Mouse (Mus musculus): ENCODE data around the gene Rorb.

Gene Rorb

DNA sequence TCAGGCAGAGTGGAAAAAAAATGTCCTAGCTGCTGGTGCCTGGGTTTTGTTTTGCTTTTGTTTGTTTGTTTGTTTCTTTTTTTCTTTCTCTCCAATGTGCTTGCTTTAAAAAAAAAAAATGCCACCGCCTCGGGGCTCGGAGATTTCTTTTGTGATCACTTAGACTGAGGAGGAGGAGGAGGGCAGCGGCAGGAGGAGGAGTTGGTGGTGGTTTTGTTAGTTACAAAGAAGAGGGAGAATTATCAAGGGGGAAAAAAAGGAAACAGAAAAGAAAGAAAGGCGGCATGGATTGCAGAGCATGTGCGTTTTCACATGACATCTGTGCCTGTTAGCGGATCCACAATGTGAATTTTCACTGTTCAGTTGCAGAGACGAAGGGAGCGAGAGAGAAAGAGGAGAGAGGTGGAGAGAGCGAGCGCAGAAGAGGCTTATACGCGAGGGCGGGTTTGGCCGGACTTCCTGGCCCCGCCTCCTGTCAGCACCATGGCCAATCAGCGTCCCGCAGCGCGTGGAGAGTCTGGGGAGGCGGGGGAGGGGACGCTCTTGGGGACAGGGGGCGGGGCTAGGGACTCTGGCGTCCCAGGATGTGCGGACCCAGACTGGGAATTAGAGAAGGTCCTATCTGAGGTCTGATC lies at the start of gene Rorb:
Gene Rorb (minus strand): TSS at position 404 of the 635 bp plus-strand sequence.
- DNase-seq (ENCODE audit: low spot score in 2 of 2): peak; percentile 73 to 83

DNA sequence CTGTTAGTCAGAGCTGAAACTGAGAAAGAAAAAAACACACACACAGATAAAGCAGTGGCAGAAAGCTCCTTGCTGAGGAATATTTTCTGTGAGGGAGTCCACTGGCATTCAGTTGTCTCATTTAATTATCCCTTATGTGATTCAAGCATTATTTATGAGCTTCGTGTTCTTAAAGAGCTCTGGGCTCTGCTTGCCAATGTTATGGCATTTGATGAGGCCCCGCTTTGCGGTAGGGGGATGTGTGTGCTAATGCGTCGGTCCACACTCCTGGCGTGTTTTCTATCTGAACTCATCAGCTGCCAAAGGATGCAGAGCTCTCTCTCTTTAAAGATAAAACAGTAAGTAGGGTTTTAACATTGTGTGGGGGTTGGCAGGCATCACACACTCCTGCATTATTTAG lies 37.9 kb upstream of the Rorb start:
- DNase-seq (ENCODE audit: low spot score in 2 of 2): no peak

DNA sequence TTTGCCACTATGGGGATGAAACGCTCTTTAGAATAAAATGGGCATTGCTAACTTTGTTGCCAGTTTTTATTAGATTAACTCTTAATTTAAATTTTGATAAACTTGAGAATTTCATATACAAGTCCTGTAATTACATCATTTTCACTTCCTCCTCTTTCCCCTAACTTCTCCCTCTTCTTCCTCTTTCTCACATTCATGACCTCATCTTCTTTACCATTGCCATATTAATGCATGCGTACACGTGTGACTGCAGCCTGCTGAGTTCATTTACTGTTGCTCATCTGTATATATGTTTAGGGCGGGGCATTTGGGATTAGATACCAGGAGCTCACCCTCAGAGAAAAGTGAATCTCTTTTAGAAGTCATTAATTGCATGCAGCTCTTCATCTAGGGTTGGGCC lies 33.5 kb upstream of the Rorb start:
- no peak for DNase-seq (ENCODE audit: low spot score in 2 of 2)

DNA sequence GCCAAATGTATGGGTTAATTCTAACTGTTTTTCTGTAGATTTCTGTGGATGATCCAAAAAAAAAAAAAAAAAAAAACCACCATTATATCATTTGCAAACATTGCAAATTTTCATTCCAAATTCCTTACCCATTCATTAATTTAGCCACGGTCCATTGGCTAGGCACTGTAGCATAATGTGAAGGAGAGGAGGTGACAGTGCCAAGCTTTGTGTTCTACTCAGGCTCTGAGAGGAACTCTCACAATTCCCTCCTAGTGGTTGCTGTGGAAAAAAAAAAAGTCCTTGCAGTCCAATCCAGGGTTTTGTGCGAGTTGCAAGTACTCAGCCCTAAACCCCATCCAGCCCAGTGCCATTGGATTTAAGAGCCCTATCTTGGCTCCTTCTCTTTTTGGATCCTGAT lies 25.9 kb upstream of the Rorb start:
- no peak for DNase-seq (ENCODE audit: low spot score in 2 of 2)

DNA sequence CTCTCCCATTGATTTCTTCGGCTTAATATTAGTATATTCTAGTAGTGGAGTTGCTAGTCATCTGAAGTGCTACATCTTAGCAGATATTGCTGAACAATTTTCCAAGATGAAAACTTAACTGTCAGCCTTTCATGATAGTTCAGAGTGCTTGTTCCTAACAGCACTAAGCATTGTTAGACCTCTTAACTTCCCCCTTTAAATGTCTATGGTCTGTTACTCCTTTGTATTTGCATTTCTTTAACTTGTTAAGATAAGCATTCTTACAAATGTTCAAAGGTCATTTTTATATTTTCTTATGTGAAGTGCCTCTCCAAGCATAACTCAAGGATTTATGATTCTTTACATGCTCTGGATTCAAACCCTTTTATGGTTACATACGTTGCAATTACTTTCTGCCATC lies 24.8 kb upstream of the Rorb start:
- no peak for DNase-seq (ENCODE audit: low spot score in 2 of 2)

DNA sequence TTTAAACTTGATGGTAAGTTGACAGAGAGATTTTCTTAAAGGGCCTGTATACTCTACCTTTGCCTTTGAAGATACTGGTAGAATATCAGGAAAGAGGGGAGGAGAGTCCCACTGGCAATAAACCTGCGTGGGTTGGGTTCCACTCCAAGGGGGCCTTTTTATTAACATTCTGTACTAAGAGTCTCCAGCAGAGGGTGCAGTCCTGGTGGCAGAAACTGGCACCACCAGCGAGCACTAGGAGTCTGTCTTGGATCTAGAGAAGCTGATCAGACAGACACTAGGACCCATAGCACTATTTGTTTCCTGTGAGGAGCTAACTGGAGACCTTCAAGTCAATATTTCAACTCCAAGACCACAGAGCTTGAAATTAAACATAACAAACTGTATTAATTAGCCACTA lies 11.3 kb upstream of the Rorb start:
- no peak for DNase-seq (ENCODE audit: low spot score in 2 of 2)

DNA sequence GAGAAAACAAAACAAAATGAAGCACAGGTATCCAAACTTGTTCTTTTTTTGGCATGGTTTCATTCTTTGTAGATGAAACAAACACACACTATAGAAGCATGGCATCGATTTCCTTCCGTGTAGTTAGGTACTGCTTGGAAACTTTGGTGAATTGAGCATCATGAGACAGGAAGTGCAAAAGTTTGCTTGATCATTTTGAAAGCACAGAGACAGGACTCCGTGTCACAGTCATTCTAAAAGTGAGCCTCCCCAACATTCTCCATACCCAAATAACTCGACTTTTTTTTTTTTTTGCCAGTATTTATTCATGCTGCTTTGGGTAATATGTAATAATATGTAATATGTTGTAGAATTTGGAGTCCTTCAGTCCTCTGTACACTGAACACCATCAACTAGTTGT lies 1.2 kb upstream of the Rorb start:
- DNase-seq (ENCODE audit: low spot score in 2 of 2): no peak

DNA sequence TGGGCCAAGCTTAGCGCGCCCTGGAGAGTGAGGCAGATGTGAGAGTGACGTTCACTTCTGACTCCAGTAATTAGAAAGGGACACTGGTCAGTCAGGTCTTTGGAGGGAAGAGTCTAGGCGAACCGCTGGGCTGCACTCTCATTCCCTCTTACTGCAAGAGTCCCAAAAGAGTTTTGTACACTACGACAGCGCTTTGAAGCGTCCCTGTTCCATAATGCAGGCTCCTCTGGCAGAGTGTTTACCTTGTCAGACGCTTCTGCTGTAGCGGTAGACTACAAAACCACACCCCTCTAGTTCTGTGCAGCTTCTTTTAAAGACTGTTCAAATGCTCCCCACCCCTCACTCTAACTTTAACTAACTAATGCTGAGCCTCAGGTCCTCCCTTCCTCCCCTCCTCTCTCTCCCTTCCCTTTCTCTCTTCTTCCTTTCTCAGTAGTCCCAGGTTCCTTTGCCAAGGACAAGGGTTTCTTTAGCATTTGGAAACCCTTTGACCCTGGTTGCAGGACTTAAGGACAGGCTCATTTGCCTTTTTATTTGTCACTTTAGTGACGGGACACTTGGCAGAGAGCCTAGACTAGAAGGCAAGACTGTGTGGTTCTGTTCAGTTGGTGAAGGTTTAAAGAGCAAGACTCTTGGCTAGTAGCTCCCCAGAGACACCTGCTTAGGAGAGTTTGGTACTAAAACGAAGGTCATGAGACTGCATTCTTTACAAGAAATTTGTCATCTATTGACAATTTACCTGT lies 603 bp upstream of the Rorb start:
- DNase-seq (ENCODE audit: low spot score in 2 of 2): no peak

DNA sequence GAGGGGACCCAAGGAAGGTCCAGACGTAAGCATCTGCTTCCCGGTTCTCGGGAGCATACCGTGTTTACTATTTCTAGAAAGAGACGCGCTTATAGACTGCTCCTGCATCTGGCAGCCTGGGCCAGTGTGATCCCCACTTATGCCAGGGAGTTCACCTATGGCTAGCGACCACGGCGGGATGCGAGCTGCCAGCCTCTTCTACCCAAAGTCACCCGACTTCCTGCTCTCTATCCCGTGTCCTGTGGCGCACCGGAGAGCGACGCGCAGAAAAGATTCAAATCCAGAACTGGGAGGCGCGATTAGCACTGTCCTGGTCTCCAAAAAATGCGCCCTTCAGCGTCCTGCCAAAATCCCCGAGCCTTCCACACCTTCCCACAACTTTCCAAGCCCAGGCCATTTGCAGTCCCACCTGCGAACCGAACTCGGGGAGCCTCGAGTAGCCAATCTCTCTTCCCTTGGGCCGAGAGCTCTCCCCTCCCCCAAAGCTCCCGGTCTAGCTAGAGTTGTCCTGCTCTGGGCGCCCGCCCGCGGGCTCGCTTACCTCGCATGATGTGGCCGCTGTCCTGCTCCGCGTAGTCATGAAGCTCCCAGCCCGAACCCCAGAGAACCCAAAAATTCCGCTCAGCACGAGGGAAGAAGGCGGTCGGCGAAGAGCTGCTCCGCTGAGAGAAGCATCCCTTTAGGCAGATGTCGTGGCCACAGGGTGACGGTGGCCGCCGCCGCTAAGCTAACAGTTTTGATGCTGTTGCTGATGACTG lies 806 bp downstream of the Rorb start:
- DNase-seq (ENCODE audit: low spot score in 2 of 2): peak; percentile 29 to 54

DNA sequence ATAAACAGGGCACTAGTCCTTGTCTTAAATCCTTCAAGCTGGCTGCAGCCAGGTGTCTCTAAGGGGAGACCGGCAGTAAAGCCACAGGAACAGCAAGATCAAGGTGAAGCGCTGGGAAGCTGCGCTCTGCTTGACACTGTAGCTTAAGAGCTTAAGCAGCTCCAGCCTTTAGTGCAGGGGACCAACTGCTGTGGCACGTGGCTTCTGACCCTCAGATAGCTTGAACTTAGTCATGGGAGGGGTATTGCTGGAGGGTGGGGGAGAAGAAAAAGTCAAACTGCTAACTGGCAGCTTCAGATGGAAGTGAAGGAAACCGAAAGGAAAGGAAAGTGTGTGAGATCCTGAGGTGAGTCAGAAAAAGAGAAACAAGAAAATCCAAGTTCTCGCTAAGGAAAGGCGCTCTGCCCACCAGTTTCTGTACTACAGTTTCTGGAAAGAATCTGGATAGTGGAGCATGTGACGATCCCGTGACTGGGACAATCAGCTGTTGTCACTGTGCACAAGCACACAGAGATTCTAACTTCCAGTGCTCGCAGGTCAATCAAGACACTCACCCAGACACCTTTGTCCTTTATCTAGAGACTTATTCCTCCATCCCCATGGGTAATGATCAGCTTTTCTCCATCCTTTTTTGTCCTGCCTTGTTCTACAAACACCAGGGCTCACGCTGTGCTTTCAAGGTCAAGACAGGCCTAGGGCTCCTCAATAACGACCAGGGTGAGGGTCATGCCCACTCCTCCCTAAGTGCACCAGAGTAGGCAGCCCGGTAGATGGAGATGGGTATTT lies 2.2 kb downstream of the Rorb start:
- DNase-seq (ENCODE audit: low spot score in 2 of 2): peak in 1 of 2 experiments; percentile 6

DNA sequence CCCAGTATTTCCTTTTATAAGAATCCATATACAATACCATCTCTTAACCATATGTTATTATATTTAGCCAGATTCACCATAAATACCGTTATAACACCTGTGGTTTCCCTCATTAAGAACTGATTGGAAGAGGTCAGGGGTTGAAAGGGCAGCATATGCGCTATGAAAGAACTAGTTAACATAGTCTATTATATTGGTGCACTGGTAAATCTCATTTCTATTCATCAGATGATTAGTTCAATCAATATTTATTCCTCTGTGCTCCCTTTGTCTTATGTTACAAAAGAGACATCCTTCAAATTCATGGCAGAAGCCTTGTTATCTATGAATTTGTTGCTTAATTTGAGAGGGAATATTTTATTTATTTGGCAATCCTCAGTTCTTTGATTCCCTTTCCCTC lies 6.4 kb downstream of the Rorb start:
- no peak for DNase-seq (ENCODE audit: low spot score in 2 of 2)

DNA sequence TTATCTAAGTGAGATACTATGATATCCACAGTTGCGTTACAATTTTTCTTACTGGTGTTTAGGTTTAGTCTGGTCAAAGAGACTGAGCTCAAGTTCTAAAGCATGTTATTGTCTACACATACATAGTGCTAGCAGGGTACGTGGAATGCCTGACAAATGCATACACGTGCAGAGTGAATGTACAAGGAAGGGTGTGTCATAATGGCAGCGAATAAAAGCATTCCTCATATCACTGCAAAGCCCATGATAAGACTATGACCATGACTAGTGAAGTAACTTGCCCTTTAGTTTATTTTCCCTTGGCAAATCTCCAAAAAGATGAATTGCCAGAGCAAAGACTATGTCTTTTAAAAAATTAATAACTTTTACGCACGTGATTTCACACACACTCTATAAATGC lies 13.8 kb downstream of the Rorb start:
- no peak for DNase-seq (ENCODE audit: low spot score in 2 of 2)

DNA sequence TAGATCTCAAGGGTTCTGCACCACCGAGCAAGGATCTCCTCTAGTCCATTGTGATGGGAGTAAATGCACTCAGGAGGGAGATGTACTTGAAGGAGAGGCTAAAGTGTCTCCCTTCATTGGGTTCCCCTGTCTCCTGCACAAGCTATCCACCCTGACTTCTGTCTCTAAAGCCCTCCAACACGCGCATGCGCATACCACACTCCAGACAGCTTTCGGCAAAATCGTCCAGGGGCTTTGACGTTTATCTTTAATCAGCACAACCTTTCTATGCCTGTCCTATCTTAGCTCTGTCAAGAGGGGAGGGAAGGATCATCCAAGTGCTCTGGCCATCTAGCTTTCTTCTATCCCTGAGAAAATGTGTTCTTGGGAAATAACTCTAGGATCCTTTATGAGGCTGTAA lies 21.6 kb downstream of the Rorb start:
- DNase-seq (ENCODE audit: low spot score in 2 of 2): no peak

DNA sequence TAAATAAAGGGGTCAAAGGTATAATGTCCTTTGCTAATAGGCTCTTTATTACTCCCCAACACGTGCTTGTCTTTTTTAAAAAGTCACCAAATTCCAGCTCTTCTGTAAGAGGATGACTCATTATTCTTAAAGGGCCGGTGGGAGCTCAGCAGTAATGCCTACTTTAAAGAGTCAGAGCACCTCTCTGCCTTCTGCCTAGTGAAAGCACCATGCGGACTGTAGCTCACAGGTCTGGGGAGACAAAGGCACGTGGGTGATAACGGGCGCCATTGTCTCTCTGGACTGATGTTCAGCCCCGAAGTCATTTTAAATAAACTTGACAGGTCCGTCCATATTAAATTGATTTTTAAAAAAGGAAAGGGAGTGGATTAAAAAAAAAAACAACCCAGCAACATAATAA lies 33.1 kb downstream of the Rorb start:
- DNase-seq (ENCODE audit: low spot score in 2 of 2): no peak

DNA sequence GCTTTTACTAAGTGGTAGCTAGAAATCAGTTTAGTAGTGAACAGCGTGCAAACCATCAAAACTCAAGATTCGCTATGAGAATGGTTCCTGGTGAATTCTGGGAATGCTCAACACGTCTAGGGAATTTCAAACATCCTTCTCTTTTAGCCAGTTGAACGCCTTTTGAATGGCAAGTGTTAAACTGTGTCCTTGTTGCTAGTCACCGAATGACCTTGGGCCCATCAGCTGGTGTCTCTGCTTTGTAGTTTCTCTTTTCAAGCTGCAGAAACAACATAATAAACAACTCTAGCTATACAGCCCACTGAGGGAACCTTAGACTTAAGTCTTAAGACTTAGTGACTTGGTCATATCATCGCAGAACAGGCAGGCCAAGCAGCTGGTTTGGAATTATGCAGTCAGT lies 36.2 kb downstream of the Rorb start:
- no peak for DNase-seq (ENCODE audit: low spot score in 2 of 2)

DNA sequence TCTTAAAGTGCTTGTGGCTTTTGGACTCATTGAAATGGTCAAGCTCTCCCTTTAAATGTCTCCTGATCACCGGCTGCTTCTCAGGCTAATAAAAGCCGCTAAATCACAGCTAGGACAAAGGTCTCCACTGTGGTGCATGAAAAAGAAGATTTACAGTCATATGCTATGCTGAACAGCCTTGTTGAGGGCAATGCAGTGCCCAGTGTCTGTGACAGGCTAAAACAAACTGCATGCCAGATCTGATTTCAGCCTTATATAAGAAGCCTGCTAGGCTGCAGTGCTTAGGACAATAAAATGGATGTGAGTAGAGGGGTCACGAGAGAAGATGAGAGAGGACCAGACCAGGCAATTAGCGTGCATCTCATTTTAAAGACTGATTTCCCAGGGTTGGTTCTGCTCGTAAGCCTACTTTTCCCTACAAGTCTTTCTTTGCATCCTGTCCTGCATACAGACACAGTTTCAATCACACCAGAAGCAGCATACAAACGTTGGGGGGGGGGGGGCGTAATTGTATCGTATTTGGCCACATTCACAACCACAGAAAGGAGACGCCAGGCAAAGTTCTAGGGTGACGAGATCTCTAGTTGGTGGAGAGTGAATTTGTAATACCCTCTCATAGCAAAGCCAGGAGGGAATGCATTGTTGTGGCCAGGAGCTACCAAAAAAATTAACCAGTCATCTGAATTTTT lies 52.1 kb downstream of the Rorb start:
- no peak for DNase-seq (ENCODE audit: low spot score in 2 of 2)

DNA sequence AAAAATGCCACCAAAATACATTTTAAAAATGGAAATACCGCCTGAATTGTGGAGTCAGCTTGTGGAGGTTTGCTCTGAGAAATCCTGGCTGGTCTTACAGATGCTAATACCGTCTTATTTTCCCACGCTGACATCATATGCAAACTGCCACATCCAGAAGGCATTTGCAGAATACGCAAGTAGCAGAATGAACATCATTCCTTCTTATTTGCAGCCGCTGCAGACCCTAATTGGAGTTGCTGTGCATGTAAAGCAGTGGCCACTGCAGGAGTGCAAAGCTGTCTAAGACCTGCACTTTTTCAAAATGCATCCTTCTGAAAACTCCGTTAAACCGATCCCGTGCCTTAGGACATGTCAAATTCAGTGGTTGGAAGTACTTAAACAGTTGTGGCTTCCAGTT lies 52.8 kb downstream of the Rorb start:
- no peak for DNase-seq (ENCODE audit: low spot score in 2 of 2)

DNA sequence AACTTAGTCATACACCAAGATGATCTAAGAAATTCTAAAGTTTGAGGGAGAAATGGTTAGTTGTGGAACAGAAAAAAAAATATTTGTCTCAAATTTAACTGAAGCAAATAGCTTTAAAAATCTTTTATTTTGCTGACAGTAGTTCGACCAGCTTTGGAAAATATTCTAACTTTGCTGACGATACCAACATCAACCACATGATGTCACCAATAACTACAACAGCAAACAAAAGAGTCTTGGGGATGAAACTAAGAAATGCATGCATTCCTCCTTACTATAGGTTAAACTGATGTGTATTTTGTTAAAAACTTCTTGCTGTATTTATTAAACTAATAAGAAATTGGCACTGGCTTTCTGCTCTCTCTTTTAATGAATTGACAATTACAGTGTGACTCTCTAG lies 67.9 kb downstream of the Rorb start:
- DNase-seq (ENCODE audit: low spot score in 2 of 2): no peak

DNA sequence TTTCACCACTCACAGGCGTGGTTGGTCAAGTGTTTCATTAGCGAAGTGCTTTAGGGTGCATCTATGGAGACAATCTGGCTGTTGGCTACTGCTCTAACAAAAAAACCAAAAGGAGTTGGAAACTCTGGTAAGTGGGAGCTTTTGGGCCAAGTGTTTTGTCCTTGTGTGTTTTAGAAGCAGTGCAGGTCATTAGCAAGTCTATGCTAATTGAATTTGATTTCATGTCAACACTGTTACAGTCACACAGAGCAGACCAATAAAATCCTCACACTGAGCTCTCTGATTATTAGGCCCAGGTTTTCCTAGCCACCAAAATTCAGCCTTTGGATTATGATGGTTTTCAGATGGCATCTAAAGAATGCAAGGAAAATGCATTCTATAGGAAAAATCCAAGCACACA lies 70.2 kb downstream of the Rorb start:
- no peak for DNase-seq (ENCODE audit: low spot score in 2 of 2)

DNA sequence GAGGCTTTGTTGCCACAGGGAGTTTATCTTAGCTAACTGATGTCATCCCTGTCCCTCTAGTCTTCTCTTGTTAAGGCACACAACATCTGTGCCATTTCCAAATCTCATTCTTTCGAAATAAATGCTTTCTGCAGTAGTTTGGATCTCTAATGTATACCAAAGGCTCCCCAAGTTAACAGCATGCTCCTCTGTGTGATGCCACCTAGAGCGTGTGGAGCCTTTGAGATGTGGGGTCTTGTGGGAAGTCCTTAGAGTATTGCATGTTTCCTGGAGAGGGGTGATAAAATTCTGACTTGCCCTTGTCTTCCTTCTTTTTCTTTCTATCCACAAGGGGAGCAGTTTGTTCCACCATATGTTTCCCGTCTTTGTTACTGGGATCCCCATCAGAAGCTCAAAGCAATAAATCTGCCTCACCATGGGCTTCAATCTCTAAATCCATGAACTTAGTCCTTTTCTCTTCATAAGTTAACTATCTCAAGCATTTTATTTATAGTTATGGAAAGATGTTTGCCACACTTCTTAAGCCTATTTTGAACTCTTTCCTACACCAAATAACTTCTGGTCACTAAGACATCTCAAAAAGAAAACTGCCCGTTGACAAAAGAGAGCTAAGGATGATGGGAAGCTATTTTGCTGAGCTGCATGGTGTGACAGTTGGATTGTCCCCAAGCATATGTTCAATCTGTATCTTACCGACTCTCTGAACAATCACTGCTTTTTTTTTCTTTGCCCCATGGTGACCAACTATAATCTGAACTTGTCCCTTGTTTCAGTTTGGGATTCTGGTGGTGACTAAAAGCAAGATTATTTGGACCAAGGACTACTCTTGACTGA lies 76.3 kb downstream of the Rorb start:
- no peak for DNase-seq (ENCODE audit: low spot score in 2 of 2)

DNA sequence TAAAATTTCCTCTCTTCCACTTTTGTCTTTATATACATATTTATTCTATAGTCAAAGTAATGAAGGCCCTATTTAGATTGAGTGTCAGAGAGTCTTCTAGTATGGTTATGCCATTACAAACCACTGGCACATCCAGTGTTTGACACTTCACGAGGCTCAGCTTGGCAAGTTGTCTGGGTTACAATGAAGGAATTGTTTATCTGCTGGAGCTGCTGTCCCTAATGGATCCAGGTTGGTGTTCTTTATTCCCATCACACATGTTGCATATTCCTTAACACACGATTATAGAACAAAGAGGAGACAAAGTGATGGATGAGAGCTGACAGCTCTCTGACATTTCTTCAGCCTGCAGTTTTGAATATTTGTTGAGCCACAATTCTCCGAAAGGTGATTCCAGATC lies 77.0 kb downstream of the Rorb start:
- no peak for DNase-seq (ENCODE audit: low spot score in 2 of 2)

All from frontal cortex, postnatal 10 days (tissue).